Mouse (Mus musculus): Measurements from ENCODE around the gene Mif4gd.

DNA sequence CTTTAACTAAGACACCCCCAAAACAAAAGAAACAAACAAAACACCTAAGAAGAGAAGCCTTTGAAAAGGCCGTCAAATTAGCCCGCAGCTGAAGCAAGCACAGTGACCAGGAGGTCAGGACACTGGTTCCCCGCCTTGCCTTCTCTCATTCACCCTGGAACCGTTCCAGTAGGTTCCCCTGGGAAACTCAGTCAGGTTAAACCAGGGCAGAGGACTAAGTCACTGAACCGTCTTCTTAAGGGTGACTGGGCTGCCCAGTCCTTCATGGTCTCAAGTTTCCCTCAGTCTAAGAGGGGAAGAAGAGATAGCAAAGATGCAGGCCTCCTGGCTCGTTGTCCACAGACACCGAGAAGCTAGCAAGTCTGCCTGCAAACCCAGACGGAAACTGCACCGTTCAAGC, 13.1 kb upstream of the Mif4gd start:
- TF ChIP-seq EP300 (IDR thresholded peaks at IDR 0.05) (no peak), CTCF (IDR thresholded peaks at IDR 0.05) (no peak)
